9 mouse cellular contexts compared by ENCODE assay signal in the genomic region with DNA sequence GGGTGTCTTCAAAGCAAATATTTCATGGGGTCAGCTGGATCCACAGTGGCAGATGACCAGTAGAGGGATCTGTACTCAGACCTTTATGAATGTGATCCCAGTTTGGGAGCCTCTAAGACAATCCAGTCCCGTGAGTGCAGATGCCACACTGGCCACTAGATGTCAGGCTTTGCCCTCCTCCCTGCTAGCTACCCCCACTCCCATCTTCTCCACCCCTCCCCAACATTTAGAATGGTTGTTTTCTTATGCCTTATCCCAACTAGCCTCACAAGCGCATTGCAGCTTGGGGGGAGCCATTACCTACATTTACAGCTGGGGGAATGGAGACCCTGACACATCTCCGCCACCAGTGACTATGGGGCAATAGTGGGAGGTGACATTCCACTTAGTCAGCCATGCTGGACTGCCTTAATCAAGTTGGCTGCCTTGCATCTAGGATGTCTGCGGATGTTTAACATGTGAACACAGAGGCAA.
DNase-seq lines count a peak whose midpoint lies in the region; ATAC-seq and TF ChIP-seq lines count a peak whose summit lies in the region.
"Had no signal": no experiment of that assay in that cellular context is flagged by ENCODE, and none has a peak within 500 bp of the region (broad histone marks: within the 10 kb centered on the region; RNA-seq: fewer than 3 reads in every experiment).

No protein-coding gene starts in this region.

- H3K9me3 ChIP-seq in hindbrain, embryonic 10.5 days, result no peaks in the 10 kb centered on the region
- no peaks in the 10 kb centered on the region for H3K9me3 ChIP-seq in hindbrain, embryonic 12.5 days (replicated peaks)
- H3K9me3 ChIP-seq in hindbrain, postnatal 0 days (ENCODE audit: low read length), result no peaks in the 10 kb centered on the region

- no peak overlapping the region for H3K9ac ChIP-seq in hindbrain, embryonic 12.5 days
- H3K9ac ChIP-seq in hindbrain, postnatal 0 days (replicated peaks; ENCODE audit: low read length), result no peak overlapping the region

- ATAC-seq in hindbrain, embryonic 12.5 days (ENCODE audit: low FRiP score), result no peak; the same call in 1 of the 2 replicates
- ATAC-seq in hindbrain, postnatal 0 days, result peak; percentile 53; the same call in 1 of the 2 replicates

- no peaks in the 10 kb centered on the region for H3K27me3 ChIP-seq in hindbrain, embryonic 10.5 days (ENCODE audit: insufficient read depth, poor library complexity, severe bottlenecking)
- H3K27me3 ChIP-seq in hindbrain, embryonic 12.5 days, result no peaks in the 10 kb centered on the region
- no peaks in the 10 kb centered on the region for H3K27me3 ChIP-seq in hindbrain, postnatal 0 days (ENCODE audit: insufficient read depth, low read length)

- H3K4me3 ChIP-seq in hindbrain, embryonic 10.5 days, result no peak overlapping the region
- no peak overlapping the region for H3K4me3 ChIP-seq in hindbrain, embryonic 12.5 days
- H3K4me3 ChIP-seq in hindbrain, postnatal 0 days (ENCODE audit: low read length), result no peak overlapping the region
- H3K4me3 ChIP-seq in left cerebral cortex, adult 2 months, result no peak overlapping the region

- H3K4me1 ChIP-seq in hindbrain, embryonic 10.5 days (replicated peaks), result peaks cover 9% of the 10 kb centered on the region
- no peaks in the 10 kb centered on the region for H3K4me1 ChIP-seq in hindbrain, embryonic 12.5 days
- H3K4me1 ChIP-seq in hindbrain, postnatal 0 days (ENCODE audit: insufficient read depth, low read length), result no peaks in the 10 kb centered on the region

- H3K4me2 ChIP-seq in hindbrain, embryonic 12.5 days (replicated peaks), result no peak overlapping the region
- no peak overlapping the region for H3K4me2 ChIP-seq in hindbrain, postnatal 0 days (ENCODE audit: low read depth, low read length)

- TF ChIP-seq POLR2A in brain, embryonic 14.5 days (IDR thresholded peaks at IDR 0.05; ENCODE audit: borderline replicate concordance, extremely low read depth, insufficient read depth, insufficient read length, poor library complexity, severe bottlenecking), result no peak

- peak; percentile 66 for DNase-seq in hindbrain, embryonic 10.5 days (ENCODE audit: low spot score)
- DNase-seq in brain, embryonic 14.5 days (ENCODE audit: low read depth), result peak; percentile 52
- peak; percentile 14 to 52 for DNase-seq in frontal cortex, postnatal 14 days (ENCODE audit: low spot score in 2 of 2)
- DNase-seq in hindbrain, postnatal 0 days (ENCODE audit: low spot score), result peak; percentile 61
- DNase-seq in left cerebral cortex, adult 2 months (ENCODE audit: extremely low spot score in 1 of 2, low spot score in 2 of 2), result peak; percentile 52 to 70
- peak; percentile 63 for DNase-seq in mesoderm, embryonic 11.5 days (ENCODE audit: low read depth, low spot score)
- DNase-seq in thymus, postnatal 4 days, result peak; percentile 68

- 45% methylated on average over 4 of the region's 4 CpGs for WGBS in hindbrain, embryonic 10.5 days
- 46% methylated on average over 4 of the region's 4 CpGs for WGBS in hindbrain, embryonic 12.5 days
- WGBS in hindbrain, postnatal 0 days, result 47% methylated on average over 4 of the region's 4 CpGs

- intact Hi-C loops in left cerebral cortex, adult 2 months (cut with DNase I), result loop anchor here (1.0 kb wide), 2 partner anchors 122 to 160 kb away; no protein-coding TSS in a partner anchor

- no peaks in the 10 kb centered on the region for H3K36me3 ChIP-seq in hindbrain, embryonic 10.5 days
- H3K36me3 ChIP-seq in hindbrain, embryonic 12.5 days, result no peaks in the 10 kb centered on the region
- no peaks in the 10 kb centered on the region for H3K36me3 ChIP-seq in hindbrain, postnatal 0 days (ENCODE audit: insufficient read depth, low read length)

- no peak overlapping the region for H3K27ac ChIP-seq in hindbrain, embryonic 10.5 days
- H3K27ac ChIP-seq in hindbrain, embryonic 12.5 days, result no peak overlapping the region
- no peak overlapping the region for H3K27ac ChIP-seq in hindbrain, postnatal 0 days
- no peak overlapping the region for H3K27ac ChIP-seq in left cerebral cortex, adult 2 months
- H3K27ac ChIP-seq: macrophage had no signal

- TF ChIP-seq CTCF in brain, embryonic 14.5 days (IDR thresholded peaks at IDR 0.05; ENCODE audit: borderline replicate concordance, extremely low read depth, insufficient read depth, insufficient read length), result peak; percentile 77
- TF ChIP-seq CTCF in hindbrain, postnatal 0 days (IDR thresholded peaks at IDR 0.05; ENCODE audit: low read depth), result peak; percentile 87
- peak; percentile 89 for TF ChIP-seq CTCF in left cerebral cortex, adult 2 months (IDR thresholded peaks at IDR 0.05)
